Mouse (Mus musculus) heart, adult 2 months (tissue): ENCODE measurements around the gene Gm4131.

Experiments
- CTCF ChIP-seq: fragments of 200-600 bp; IDR thresholded peaks from 2 replicates; pipeline ENCODE4 v1.8.1; 2022; ENCODE audit warnings: antibody characterized with exemption, mild to moderate bottlenecking, moderate library complexity
- POLR2A ChIP-seq: fragments of 200-500 bp; IDR thresholded peaks from 2 replicates; pipeline ENCODE4 v1.6.1; 2011; ENCODE audit warnings: mild to moderate bottlenecking, low read depth, low read length, control low read depth; ENCODE audit not compliant: insufficient read depth

DNA sequence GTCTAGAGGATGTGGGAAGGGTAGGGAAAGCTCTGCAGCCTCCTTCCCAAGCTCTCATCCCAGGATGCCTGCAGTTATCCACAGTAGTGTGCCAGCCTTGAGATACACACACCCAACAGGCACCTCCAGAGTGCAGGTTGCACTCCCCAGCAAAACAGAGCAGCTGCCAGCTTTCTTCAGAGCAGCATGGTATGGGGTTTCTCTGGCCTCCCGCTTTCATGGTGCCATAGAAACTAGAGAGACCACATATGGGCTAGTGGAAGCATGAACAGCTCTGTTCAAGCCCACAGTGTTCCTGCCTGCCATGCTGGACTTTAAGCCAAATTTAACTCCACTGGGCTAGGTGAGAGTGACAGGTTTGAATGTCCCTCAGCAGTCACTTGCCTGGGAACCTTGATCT is 36.1 kb upstream of the Gm4131 start:
- no peak for TF ChIP-seq CTCF
- TF ChIP-seq POLR2A = no peak
